20 mouse cellular contexts compared by ENCODE assay signal in the genomic region with DNA sequence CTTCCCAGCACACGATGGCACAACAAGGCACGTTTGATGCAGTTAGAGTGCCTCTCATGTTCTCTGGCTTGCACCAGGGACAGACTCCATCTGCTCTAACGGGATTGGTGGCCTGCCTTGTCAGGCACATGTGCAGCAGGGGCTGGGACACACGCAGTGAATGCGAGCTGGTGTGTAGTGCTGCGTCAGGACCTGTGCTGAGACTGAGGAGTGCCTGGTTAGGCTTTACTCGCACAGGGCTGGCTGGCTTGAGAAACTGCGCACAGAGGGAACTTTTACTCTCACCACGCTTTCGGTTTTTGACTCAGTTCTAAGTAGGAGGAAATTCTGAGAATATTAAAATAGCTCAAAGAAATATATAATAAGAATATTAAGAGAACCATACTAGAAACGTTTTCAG.
A peak's percentile ranks its signal among the peaks of the same experiment; 100 is the strongest.
DNase-seq lines count a peak whose midpoint lies in the region; ATAC-seq lines count a peak whose summit lies in the region.
"Had no signal": no experiment of that assay in that cellular context is flagged by ENCODE, and none has a peak within 500 bp of the region (broad histone marks: within the 10 kb centered on the region; RNA-seq: fewer than 3 reads in every experiment).

No protein-coding gene starts in this region.

- WGBS in hindbrain, embryonic 15.5 days = 78% methylated on average over 11 of the region's 11 CpGs
- 83% methylated on average over 11 of the region's 11 CpGs for WGBS in hindbrain, embryonic 11.5 days
- WGBS in midbrain, embryonic 11.5 days = 84% methylated on average over 11 of the region's 11 CpGs
- 83% methylated on average over 11 of the region's 11 CpGs for WGBS in midbrain, embryonic 16.5 days

- H3K4me3 ChIP-seq in hindbrain, embryonic 15.5 days = no peak overlapping the region
- H3K4me3 ChIP-seq in hindbrain, embryonic 11.5 days (ENCODE audit: low read depth, low read length) = no peak overlapping the region
- H3K4me3 ChIP-seq in midbrain, embryonic 11.5 days (ENCODE audit: low read depth, low read length) = no peak overlapping the region
- H3K4me3 ChIP-seq in midbrain, embryonic 16.5 days (ENCODE audit: low read depth, low read length) = no peak overlapping the region
- H3K4me3 ChIP-seq: heart, embryonic 15.5 days; limb, embryonic 13.5 days; liver, embryonic 15.5 days had no signal

- H3K9me3 ChIP-seq in hindbrain, embryonic 15.5 days = no peaks in the 10 kb centered on the region
- H3K9me3 ChIP-seq in hindbrain, embryonic 11.5 days (ENCODE audit: control insufficient read depth, low read length) = no peaks in the 10 kb centered on the region
- no peaks in the 10 kb centered on the region for H3K9me3 ChIP-seq in midbrain, embryonic 11.5 days (ENCODE audit: control insufficient read depth, low read length)
- H3K9me3 ChIP-seq in midbrain, embryonic 16.5 days (replicated peaks; ENCODE audit: control insufficient read depth, low read length, poor library complexity, severe bottlenecking) = no peaks in the 10 kb centered on the region
- H3K9me3 ChIP-seq: heart, embryonic 15.5 days; limb, embryonic 13.5 days; liver, embryonic 15.5 days had no signal

- H3K4me1 ChIP-seq in hindbrain, embryonic 15.5 days (replicated peaks) = 0 out of 2 replicates have a peak, but pooled peaks cover 4% of the 10 kb centered on the region
- H3K4me1 ChIP-seq in hindbrain, embryonic 11.5 days (replicated peaks; ENCODE audit: control insufficient read depth, insufficient read depth, low read length) = no peaks in the 10 kb centered on the region
- H3K4me1 ChIP-seq in midbrain, embryonic 11.5 days (ENCODE audit: control insufficient read depth, insufficient read depth, low read length) = no peaks in the 10 kb centered on the region; the same call in 1 of the 2 replicates
- 0 out of 2 replicates have a peak, but pooled peaks cover 3% of the 10 kb centered on the region for H3K4me1 ChIP-seq in midbrain, embryonic 16.5 days (ENCODE audit: control insufficient read depth, insufficient read depth, low read length)
- H3K4me1 ChIP-seq: liver, embryonic 15.5 days had no signal

- no peak overlapping the region for H3K4me2 ChIP-seq in hindbrain, embryonic 15.5 days
- H3K4me2 ChIP-seq in hindbrain, embryonic 11.5 days (replicated peaks; ENCODE audit: low read depth, low read length) = no peak overlapping the region
- H3K4me2 ChIP-seq in midbrain, embryonic 11.5 days = no peak overlapping the region
- no peak overlapping the region for H3K4me2 ChIP-seq in midbrain, embryonic 16.5 days (ENCODE audit: low read length)
- H3K4me2 ChIP-seq: heart, embryonic 15.5 days; limb, embryonic 13.5 days; liver, embryonic 15.5 days had no signal

- H3K9ac ChIP-seq in hindbrain, embryonic 15.5 days = no peak overlapping the region
- H3K9ac ChIP-seq in hindbrain, embryonic 11.5 days (ENCODE audit: low read depth, low read length) = no peak overlapping the region
- H3K9ac ChIP-seq in midbrain, embryonic 11.5 days (ENCODE audit: low read length) = no peak overlapping the region
- no peak overlapping the region for H3K9ac ChIP-seq in midbrain, embryonic 16.5 days (ENCODE audit: low read depth, low read length)
- H3K9ac ChIP-seq: heart, embryonic 15.5 days; limb, embryonic 13.5 days; liver, embryonic 15.5 days had no signal

- no peaks in the 10 kb centered on the region for H3K36me3 ChIP-seq in hindbrain, embryonic 15.5 days
- no peaks in the 10 kb centered on the region for H3K36me3 ChIP-seq in hindbrain, embryonic 11.5 days (ENCODE audit: control insufficient read depth, insufficient read depth, low read length)
- H3K36me3 ChIP-seq in midbrain, embryonic 11.5 days (ENCODE audit: control insufficient read depth, insufficient read depth, low read length) = no peaks in the 10 kb centered on the region
- H3K36me3 ChIP-seq in midbrain, embryonic 16.5 days (ENCODE audit: control insufficient read depth, insufficient read depth, low read length) = no peaks in the 10 kb centered on the region
- H3K36me3 ChIP-seq: limb, embryonic 13.5 days had no signal

- DNase-seq in cerebellum, postnatal 10 days = peak; percentile 46 to 64
- no peak for DNase-seq in cerebellum, adult 9-10 months
- no peak for DNase-seq in hindbrain, embryonic 11.5 days (ENCODE audit: low spot score)
- peak; percentile 69 for DNase-seq in midbrain, embryonic 11.5 days (ENCODE audit: low spot score, missing footprints)
- no peak for DNase-seq in thymus, postnatal 4 days
- DNase-seq: adrenal gland, postnatal 25 days; cerebellum, adult 2 months; gastrocnemius, postnatal 36 days; heart, postnatal 4 days; kidney, adult 11 months; right cerebral cortex, postnatal 14 days; thymus, postnatal 36 days had no signal

- 0 out of 2 replicates have a peak, but pooled peaks have one; percentile 57 for ATAC-seq in hindbrain, embryonic 15.5 days (ENCODE audit: low FRiP score, low read depth)
- ATAC-seq in hindbrain, embryonic 11.5 days (ENCODE audit: low FRiP score) = no peak
- ATAC-seq in midbrain, embryonic 11.5 days (ENCODE audit: low FRiP score) = no peak
- ATAC-seq in midbrain, embryonic 16.5 days = no peak
- peak; percentile 60 for ATAC-seq in inflammation-experienced regulatory T-cells, adult 6 months
- ATAC-seq: lung, postnatal 0 days had no signal

- no peaks in the 10 kb centered on the region for H3K27me3 ChIP-seq in hindbrain, embryonic 15.5 days
- no peaks in the 10 kb centered on the region for H3K27me3 ChIP-seq in hindbrain, embryonic 11.5 days (ENCODE audit: control insufficient read depth, insufficient read depth, low read length)
- H3K27me3 ChIP-seq in midbrain, embryonic 11.5 days (ENCODE audit: control insufficient read depth, insufficient read depth, low read length) = no peaks in the 10 kb centered on the region
- H3K27me3 ChIP-seq in midbrain, embryonic 16.5 days (ENCODE audit: control insufficient read depth, insufficient read depth, low read depth, low read length) = no peaks in the 10 kb centered on the region
- H3K27me3 ChIP-seq: heart, embryonic 15.5 days; limb, embryonic 13.5 days; liver, embryonic 15.5 days had no signal

- no peak overlapping the region for H3K27ac ChIP-seq in hindbrain, embryonic 15.5 days (replicated peaks)
- H3K27ac ChIP-seq in hindbrain, embryonic 11.5 days (ENCODE audit: low read depth, low read length) = no peak overlapping the region
- H3K27ac ChIP-seq in midbrain, embryonic 11.5 days (ENCODE audit: low read depth, low read length) = no peak overlapping the region
- no peak overlapping the region for H3K27ac ChIP-seq in midbrain, embryonic 16.5 days (ENCODE audit: low read length)
- H3K27ac ChIP-seq: heart, embryonic 15.5 days; kidney, postnatal 0 days; limb, embryonic 13.5 days; liver, embryonic 15.5 days had no signal

Comparison
In these comparisons a context has a peak if more than half of its experiments do, and no peak if none do; other contexts are left out.
1. DNase-seq: peak in cerebellum, postnatal 10 days (2 of 2) and midbrain, embryonic 11.5 days (single experiment); none in cerebellum, adult 9-10 months (single experiment), hindbrain, embryonic 11.5 days (single experiment) and thymus, postnatal 4 days (single experiment).
2. ATAC-seq: peak in hindbrain, embryonic 15.5 days (single experiment) and inflammation-experienced regulatory T-cells, adult 6 months (single experiment); none in hindbrain, embryonic 11.5 days (single experiment), midbrain, embryonic 11.5 days (single experiment) and midbrain, embryonic 16.5 days (single experiment).